Mouse (Mus musculus): ENCODE measurements at regions not wholly inside any gene's neighbourhood (a gene's known extent, or its start where the extent isn't known, plus 50 kb on each side); places are given as distances from the start of the nearest gene placed in this dataset.

DNA sequence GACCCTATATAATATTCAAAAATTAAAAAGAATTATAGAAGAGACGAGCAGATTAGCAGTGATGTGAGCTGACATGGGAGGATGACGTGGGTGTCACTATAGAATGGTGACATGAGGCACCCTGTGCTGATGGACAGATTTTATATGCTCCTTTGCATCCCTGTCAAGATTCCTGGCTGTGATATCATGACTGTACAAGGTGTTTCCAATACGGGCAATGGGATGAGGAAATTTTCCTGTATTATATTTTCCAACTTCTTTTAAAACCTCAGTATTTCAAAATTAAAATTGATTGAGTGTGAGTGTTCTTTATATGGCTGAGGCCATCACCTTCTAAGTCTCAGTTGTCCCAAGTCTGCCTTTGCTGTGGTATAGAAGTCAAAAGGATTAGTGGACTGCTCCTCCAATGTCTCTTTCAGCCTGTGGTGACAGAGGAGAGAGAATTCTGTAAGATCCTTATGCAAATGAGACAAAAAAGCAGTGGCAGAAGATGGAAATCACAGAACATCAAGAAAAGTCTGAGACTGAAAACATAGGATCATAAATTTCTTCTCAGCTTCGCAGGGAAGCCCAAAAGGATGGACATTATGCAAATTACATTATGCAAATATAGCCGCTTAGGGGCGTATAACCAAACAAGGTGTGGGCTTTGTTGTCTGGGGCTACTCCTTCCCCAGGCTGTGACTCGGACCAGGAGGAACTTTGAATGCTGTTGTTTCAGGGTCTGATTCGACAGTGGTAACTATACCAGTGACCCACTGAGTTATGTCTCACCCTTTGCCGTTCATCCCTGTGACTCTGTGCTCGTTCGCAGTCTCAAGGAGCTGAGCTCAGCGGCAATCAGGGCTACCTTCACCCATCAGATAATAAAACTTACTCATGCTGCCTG is 483.0 kb upstream of the Fam92a start:
- TF ChIP-seq CHD2 (IDR thresholded peaks at IDR 0.05; ENCODE audit: low read depth, low read length) = no peak
- TF ChIP-seq HCFC1 (IDR thresholded peaks at IDR 0.05; ENCODE audit: borderline replicate concordance, insufficient read depth, low read length) = no peak

Data from ES-E14 (cell line).